Mouse (Mus musculus): ENCODE measurements around the gene Pak3. TPM values are rescaled to one million over a fixed set of nuclear protein-coding genes. Genes with fewer than 3 reads are reported as not detected.

The Pak3 gene
- total RNA-seq, 1 experiment from 2014 or later = not detected

Other genes with a start within 250 kb of the Pak3 start
- gene Chrdl1, start 124.3 kb upstream of the Pak3 start, total RNA-seq (2017) = not detected in 2 replicates